Mouse (Mus musculus): ENCODE measurements around the gene Cmtm8.

Cmtm8 gene

GRCm38 (mm10) chr9:114758272-114758671, 85.7 kb downstream of the Cmtm8 start:
- DNase-seq (ENCODE audit: low read depth, low spot score), result peak; percentile 67

GRCm38 (mm10) chr9:114752863-114753484, 91.0 kb downstream of the Cmtm8 start:
- peak; percentile 95 for DNase-seq (ENCODE audit: low read depth, low spot score)

DNA sequence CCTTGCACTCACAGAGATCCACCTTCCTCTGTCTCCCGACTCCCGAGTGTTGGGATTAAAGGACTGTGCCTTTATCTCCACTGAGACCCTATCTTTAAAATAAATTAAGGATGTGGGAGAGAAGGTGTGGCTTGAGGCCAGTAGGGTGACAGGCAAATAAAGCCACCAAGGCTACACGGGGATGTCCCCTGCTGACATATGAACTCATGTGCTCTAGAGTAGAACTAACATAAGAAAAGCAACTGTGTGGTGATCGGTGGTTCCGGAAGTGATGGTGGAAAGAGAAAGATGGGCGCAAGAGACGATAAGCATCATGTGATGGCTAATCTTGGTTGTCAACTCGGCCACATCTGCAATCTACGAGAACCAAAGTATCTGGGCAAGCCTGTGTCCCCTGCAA, 91.6 kb downstream of the Cmtm8 start:
- peak; percentile 77 for DNase-seq (ENCODE audit: low read depth, low spot score)

- no peak for DNase-seq (ENCODE audit: low read depth, low spot score)
These were observed 92.4 kb downstream of the Cmtm8 start for GRCm38 (mm10) chr9:114751582-114751981.

GRCm38 (mm10) chr9:114747466-114747865, 96.5 kb downstream of the Cmtm8 start:
- DNase-seq (ENCODE audit: low read depth, low spot score), result no peak

- no peak for DNase-seq (ENCODE audit: low read depth, low spot score)
These were observed 96.9 kb downstream of the Cmtm8 start for GRCm38 (mm10) chr9:114747012-114747411.

- no peak for DNase-seq (ENCODE audit: low read depth, low spot score)
These were observed 98.3 kb downstream of the Cmtm8 start for GRCm38 (mm10) chr9:114745654-114746053.

GRCm38 (mm10) chr9:114745163-114745562, 98.8 kb downstream of the Cmtm8 start:
- no peak for DNase-seq (ENCODE audit: low read depth, low spot score)

DNA sequence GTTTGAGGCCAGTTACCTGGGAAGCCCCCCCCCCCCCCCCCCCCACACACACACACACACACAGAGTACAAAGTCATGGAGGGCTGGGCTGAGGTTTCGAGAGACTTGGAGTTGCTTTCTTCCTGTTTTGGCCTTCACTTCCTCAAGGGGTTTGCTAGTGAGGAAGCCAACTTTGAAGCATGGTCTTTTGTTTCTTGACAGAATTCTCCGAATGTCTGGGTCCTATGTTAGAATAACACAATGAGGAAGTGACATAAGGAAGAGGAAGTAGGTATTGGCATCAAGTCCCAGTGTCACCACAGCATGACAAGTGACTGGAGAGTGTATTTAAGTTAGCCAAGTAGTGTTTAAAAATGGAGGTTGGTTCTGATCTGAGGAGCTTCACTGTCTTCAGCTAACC, 101.2 kb downstream of the Cmtm8 start:
- peak; percentile 73 for DNase-seq (ENCODE audit: low read depth, low spot score)

- peak; percentile 66 for DNase-seq (ENCODE audit: low read depth, low spot score)
These were observed 103.6 kb downstream of the Cmtm8 start for GRCm38 (mm10) chr9:114740336-114740735.
